Mouse (Mus musculus): ENCODE data around the gene Ccno.

Gene Ccno

DNA sequence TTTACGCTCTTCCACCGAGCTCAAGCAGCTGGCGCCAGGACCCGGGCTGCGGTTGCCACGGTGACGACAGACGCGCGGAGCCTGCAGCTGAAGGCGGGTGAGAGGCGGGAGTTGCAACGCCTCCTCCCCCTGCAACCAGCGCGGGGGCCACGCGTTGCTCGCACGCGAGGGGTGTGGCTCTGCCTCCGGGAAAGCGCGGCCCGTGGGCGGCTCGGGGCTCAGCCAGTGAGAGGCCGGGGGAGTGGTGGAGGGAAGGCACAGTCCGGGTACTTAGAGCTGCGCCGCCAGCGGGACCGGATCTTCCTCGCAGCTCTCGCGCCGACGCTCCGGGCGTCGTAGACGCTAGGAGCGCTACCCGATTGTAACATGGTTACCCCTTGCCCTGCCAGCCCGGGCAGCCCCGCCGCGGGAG lies at the start of gene Ccno:
Ccno (plus strand) TSS at position 271 of the 412 bp plus-strand sequence.
- peak; percentile 89 for DNase-seq (ENCODE audit: low read depth, low spot score)

- DNase-seq (ENCODE audit: low read depth, low spot score): no peak
These were observed 49.5 kb upstream of the Ccno start for GRCm38 (mm10) chr13:112938130-112938529.

DNA sequence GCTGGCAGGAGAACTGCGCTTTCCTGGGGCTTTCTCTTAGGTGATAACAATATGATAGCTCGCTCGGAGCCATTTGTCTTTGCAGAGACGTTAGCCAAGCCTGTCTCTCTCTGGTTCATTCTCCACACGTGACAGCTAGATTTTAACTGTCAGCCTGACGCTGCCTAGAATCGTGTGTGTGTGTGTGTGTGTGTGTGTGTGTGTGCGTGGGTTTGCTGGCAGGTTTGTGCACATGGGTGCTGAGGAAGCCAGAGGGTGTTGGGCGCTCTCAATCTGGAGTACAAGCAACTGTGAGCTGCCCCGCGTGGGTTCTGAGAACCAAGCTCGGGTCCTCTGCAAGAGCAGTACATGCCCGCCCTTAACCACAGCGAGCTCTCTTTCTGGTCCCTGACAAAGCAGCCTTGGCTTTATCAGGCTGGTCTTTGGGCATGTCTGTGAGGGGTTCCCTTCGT lies 45.7 kb upstream of the Ccno start:
- no peak for DNase-seq (ENCODE audit: low read depth, low spot score)

DNA sequence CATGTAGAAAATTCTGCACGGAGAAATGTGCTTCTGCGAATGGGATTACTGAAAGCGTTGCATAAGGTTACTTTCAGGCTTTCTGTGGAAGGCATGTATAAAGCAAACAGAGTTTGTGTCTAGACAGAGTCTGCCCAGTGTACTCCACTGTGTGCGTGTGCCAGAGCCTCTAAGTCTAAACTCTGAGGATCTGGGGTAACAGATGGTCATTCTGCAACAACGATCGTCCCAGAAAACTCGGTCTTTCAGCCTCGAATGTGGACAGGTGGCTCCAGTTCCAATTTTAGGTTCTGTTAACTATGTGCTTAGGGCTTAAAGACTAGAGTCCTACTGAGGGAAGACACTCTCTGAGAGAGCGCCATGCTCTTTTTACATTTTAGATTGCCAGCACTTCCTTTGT lies 42.3 kb upstream of the Ccno start:
- no peak for DNase-seq (ENCODE audit: low read depth, low spot score)

DNA sequence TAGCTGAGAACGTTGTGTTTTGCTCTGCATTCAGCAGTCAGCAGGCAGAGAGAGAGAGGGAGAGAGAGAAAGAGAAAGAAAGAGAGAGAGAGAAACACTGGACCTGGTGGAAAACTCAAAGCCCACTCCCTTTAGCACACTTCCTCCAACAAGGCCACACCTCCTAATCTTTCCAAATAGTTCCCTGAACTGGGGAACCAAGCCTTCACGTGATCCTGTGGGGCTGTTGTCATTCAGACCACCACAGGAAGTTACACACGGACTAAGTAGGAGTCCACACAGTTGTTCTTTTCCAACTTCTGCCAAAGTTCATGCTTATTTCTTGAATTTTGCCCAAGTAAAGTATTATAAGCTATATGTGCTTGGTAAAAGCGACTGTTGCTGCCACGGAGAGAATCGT lies 41.7 kb upstream of the Ccno start:
- no peak for DNase-seq (ENCODE audit: low read depth, low spot score)

DNA sequence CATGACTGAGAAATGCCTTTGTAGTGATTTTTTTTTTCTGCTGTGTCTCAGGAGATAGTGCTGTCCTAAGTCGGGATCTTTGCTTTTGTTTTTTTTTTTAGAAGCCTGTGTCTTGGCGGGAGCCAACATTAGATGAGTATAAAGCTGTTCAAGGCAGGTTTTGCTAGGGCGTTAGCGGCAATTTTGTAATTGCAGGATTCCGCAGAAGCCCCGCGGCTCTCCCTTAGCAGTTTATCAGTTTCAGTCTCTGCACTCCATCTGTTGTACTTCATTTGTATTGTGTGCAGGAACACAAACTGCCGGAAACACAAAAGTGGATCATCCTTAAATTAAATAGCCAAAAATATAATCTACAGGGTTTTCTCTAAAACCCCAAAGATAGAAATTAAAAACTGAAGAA lies 33.5 kb upstream of the Ccno start:
- no peak for DNase-seq (ENCODE audit: low read depth, low spot score)

- DNase-seq (ENCODE audit: low read depth, low spot score): no peak
These were observed 24.5 kb upstream of the Ccno start for GRCm38 (mm10) chr13:112963081-112963480.

DNA sequence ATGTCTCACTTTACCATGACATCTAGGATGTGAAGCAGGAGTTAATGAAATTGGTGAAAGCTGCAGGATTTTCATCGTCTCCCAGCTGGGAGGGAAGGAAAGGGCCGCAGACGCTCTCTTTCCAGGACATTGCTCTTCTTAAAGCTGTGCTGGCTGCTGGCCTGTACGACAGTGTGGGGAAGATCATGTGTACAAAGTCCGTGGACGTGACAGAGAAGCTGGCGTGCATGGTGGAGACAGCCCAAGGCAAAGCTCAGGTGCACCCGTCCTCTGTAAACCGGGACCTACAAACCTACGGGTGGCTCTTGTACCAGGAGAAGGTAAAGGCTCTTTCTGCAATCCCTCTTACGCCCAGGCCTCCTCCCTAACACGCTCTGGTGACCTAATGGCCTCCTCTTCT lies 23.2 kb upstream of the Ccno start:
- DNase-seq (ENCODE audit: low read depth, low spot score): no peak

- no peak for DNase-seq (ENCODE audit: low read depth, low spot score)
These were observed 20.3 kb upstream of the Ccno start for GRCm38 (mm10) chr13:112967267-112967666.

DNA sequence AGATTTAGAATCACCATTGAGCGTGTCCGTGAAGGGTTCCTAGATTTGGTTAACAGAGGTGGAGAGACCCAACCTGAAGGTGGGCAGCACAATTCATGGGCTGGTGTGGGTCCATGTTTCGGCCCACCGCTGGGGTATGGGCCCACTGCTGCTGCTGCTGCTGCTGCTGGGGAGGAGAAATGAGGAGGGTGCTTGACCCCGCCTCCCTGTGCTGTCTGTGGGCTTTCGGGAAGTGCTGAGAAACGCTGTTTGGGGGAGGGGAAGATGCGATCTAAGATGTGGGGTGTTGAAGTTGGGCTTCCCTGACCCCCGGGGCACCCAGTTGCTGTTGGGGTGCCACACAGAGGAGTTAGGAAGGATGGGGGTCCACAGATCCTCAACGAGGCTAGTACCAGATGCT lies 10.9 kb upstream of the Ccno start:
- DNase-seq (ENCODE audit: low read depth, low spot score): no peak

- DNase-seq (ENCODE audit: low read depth, low spot score): no peak
These were observed 1.8 kb upstream of the Ccno start for GRCm38 (mm10) chr13:112985605-112986450.

DNA sequence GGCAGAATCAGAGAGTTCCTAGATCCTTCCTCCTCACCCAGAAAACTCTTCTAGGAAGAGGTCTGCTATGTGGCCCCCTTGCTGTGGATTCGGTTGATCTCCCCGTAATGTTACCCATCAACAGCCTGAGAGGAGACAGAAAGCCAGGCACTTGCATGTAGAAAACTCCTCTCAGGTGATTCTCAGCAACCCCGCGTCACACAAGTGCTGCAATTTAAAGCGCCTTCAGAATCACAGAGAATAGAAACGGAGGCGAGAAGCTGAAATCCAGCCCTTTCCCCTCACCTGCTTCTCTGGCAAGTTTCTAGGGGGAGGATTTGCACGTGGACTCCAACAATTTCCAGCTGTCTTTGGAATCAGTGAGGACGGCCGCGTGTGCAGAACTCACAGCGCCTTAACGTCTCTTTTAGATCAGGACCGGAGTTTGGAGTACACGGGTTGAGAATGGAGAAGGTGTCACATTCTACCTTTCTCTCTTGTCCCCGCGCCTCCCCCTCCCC lies 1.1 kb upstream of the Ccno start:
- DNase-seq (ENCODE audit: low read depth, low spot score): no peak

DNA sequence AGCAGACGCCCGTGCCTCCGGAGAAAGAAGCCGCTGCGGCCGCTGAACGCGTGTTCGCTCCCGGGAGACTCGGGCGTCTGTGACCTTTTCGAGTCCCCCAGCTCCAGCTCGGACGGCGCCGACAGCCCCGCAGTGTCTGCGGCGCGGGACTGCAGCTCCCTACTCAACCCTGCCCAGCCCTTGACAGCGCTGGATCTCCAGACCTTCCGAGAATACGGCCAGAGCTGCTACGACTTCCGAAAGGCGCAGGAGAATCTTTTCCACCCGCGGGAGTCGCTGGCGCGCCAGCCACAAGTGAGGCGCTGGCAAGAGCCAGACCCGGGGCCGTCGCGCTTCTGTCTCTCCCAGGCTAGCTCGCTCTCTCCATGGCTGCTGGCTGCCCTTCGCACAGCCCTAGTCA lies 389 bp downstream of the Ccno start:
- DNase-seq (ENCODE audit: low read depth, low spot score): no peak

DNA sequence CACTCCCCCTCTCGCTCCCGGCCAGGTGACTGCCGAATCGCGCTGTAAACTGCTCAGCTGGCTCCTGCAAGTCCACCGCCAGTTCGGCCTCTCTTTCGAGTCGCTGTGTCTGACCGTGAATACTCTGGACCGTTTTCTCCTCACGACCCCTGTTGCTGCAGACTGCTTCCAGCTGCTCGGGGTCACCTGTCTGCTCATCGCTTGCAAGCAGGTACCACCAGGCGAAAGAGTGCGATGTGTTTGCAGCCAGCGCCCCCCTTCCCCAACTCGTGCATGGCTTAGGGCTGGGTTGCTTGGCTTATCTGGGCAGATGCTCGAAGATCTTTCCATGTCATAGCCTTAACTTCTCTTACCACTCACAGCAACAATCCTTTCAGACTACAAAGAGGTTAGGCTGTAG lies 1.3 kb downstream of the Ccno start:
- DNase-seq (ENCODE audit: low read depth, low spot score): no peak

DNA sequence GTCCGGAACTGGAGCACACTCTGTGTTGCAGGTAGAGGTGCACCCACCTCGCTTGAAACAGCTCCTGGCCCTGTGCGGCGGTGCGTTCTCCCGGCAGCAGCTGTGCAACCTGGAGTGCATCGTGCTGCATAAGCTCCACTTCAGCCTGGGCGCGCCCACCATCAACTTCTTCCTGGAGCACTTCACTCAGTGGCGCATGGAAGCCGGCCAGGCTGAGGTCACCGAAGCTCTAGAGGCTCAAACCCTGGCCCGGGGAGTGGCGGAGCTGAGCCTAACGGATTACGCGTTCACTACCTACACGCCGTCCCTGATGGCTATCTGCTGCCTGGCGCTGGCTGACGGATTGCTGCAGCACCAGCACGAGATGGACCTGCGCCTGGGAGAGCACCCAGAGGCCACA lies 1.9 kb downstream of the Ccno start:
- DNase-seq (ENCODE audit: low read depth, low spot score): no peak

- DNase-seq (ENCODE audit: low read depth, low spot score): no peak
These were observed 2.7 kb downstream of the Ccno start for GRCm38 (mm10) chr13:112990346-112990745.

GRCm38 (mm10) chr13:112993531-112994152 lies 6.0 kb downstream of the Ccno start, which contains the start of gene Mcidas:
Gene Mcidas (plus strand): TSS chr13:112993845.
- DNase-seq (ENCODE audit: low read depth, low spot score): no peak

- DNase-seq (ENCODE audit: low read depth, low spot score): no peak
These were observed 6.6 kb downstream of the Ccno start for GRCm38 (mm10) chr13:112994191-112994590.

DNA sequence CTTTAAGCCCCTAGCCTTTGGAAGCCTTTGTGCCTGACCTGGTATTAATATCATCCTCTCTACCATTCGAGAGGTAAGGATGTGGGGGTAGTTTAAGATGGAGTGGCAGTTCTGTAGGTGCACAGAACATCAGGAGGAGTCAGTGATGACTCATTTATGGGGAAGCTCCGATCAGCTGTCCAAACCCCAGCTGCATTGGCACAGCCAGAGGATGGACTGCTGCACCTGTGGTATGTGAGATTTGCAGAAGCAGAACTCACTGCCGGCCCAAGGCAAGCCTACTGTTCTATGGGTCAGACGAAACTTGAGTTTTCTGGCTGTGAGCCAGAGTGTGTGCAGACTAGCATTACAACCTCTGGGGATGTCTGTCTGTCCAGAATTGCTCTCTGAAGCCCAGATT lies 8.8 kb downstream of the Ccno start:
- DNase-seq (ENCODE audit: low read depth, low spot score): no peak

DNA sequence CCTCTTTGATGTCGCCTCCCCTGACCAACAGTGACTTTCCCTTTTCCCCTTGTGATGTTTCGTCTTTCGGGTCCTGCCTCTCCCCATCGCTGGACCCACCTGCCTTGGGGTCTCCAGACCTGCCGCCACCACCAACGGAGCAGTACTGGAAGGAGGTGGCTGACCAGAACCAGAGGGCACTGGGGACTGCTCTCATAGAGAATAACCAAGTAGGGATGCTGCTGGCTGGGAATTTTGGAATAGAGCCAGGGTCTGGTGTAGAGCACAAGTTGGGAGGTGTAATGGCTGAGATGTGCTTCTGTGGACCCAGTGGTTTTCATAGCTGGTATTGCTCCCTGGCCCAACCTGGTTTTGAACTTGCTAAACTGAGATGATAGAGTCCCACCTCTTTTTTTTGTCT lies 9.8 kb downstream of the Ccno start:
- no peak for DNase-seq (ENCODE audit: low read depth, low spot score)

GRCm38 (mm10) chr13:112998427-112999201 lies 11.0 kb downstream of the Ccno start:
- no peak for DNase-seq (ENCODE audit: low read depth, low spot score)

DNA sequence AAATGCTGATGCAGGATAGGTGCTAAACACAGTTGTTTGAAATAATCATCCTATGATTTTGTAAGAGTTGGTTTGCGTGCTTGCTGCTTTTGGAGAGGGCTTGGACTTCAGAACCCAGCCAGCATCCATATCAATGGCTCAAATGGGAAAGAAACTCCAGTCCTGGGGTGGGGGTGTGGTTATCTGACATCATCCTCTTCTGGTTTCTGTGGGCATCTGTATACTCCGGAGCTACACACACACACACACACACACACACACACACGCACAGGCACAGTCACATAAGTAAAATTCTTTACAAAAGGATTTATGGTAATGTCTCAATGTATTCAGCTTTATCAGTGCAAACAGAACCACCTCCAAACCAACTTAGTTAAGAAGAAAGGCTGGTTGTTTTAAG lies 12.5 kb downstream of the Ccno start:
- no peak for DNase-seq (ENCODE audit: low read depth, low spot score)

Data from forelimb bud, embryonic 11.5 days (tissue).